Mouse (Mus musculus) lung, postnatal 25 days (tissue): ENCODE data around the gene Usp15.

Experiments
- DNase-seq: peaks from one replicate; pipeline ENCODE4 v3.0.0; 2022; ENCODE audit warnings: low spot score

Gene Usp15

GRCm38 (mm10) chr10:123108121-123108520, 88.7 kb downstream of the Usp15 start:
- no peak for DNase-seq

- no peak for DNase-seq
Observed at GRCm38 (mm10) chr10:123101303-123101702, 95.5 kb downstream of the Usp15 start.

- no peak for DNase-seq
Observed at GRCm38 (mm10) chr10:123100584-123100983, 96.2 kb downstream of the Usp15 start.

- no peak for DNase-seq
Observed at GRCm38 (mm10) chr10:123094504-123094903, 102.3 kb downstream of the Usp15 start.

- DNase-seq: no peak
Observed at GRCm38 (mm10) chr10:123092577-123092976, 104.2 kb downstream of the Usp15 start.

- peak; percentile 46 for DNase-seq
Observed at GRCm38 (mm10) chr10:123091737-123092136, 105.1 kb downstream of the Usp15 start.

GRCm38 (mm10) chr10:123089425-123089930, 107.3 kb downstream of the Usp15 start:
- DNase-seq: no peak

- no peak for DNase-seq
Observed at GRCm38 (mm10) chr10:123086847-123087246, 109.9 kb downstream of the Usp15 start.

GRCm38 (mm10) chr10:123084900-123085641, 111.7 kb downstream of the Usp15 start:
- DNase-seq: no peak

- no peak for DNase-seq
Observed at GRCm38 (mm10) chr10:123084307-123084706, 112.5 kb downstream of the Usp15 start.

- DNase-seq: peak; percentile 97
Observed at GRCm38 (mm10) chr10:123076245-123077023, 120.4 kb downstream of the Usp15 start, which contains the start of gene Mon2. Gene Mon2, minus strand, starts transcription at chr10:123076505.

GRCm38 (mm10) chr10:123075751-123076242, 121.0 kb downstream of the Usp15 start:
- no peak for DNase-seq

- no peak for DNase-seq
Observed at GRCm38 (mm10) chr10:123071997-123072396, 124.8 kb downstream of the Usp15 start.

- DNase-seq: no peak
Observed at GRCm38 (mm10) chr10:123063021-123063420, 133.8 kb downstream of the Usp15 start.

GRCm38 (mm10) chr10:123060831-123061230, 136.0 kb downstream of the Usp15 start:
- peak; percentile 33 for DNase-seq

GRCm38 (mm10) chr10:123057082-123057481, 139.7 kb downstream of the Usp15 start:
- DNase-seq: no peak

GRCm38 (mm10) chr10:123056463-123056862, 140.3 kb downstream of the Usp15 start:
- DNase-seq: no peak

GRCm38 (mm10) chr10:123055205-123056000, 141.4 kb downstream of the Usp15 start:
- DNase-seq: no peak
